Mouse (Mus musculus) subcutaneous adipose tissue, adult 2 months (tissue): Measurements from ENCODE around the gene Tcea2. TPM values are rescaled to one million over a fixed set of nuclear protein-coding genes. Genes with fewer than 3 reads are reported as not detected.

ENCODE experiments used
- polyA plus RNA-seq: library from polyadenylated mRNA; depleted of rRNA; stranded (reverse); fragments of >200 nt; gene quantifications from 2 replicates; pipeline ENCODE4 v1.2.3, GENCODE M21; 2012; ENCODE audit warnings: low replicate concordance; rRNA removed

Tcea2 gene
- 14.7 and 37.5 TPM in 2 replicates for polyA plus RNA-seq

GRCm38 (mm10) chr2:181679951-181680715 lies at the start of gene Tcea2:
Gene Tcea2 (plus strand): TSS chr2:181680310.

GRCm38 (mm10) chr2:181656734-181657133 lies 23.4 kb upstream of the Tcea2 start, which contains the start of gene Gm29797:
Gene Gm29797 (plus strand): TSS chr2:181657034.

DNA sequence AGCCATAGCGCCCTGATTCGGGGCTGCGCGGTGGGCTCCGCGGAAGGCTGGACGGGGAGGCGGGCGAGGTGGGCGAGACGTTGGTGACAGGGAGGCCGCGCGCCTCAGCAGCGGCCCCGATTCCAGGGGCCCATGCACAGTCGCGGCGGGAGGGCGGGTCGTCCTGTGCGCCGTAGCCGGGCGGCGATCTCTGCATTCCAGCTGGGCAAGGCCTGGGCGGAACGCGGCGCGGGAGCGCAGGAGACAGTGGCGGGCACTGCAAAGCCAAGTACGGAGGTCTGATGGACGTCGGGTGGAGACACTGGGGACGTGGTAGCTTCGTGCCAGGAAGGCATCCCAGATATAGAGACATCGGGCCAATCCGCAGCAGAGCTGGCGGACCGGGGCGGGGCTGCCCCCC lies 8.8 kb upstream of the Tcea2 start, which contains the start of gene Sox18:
Gene Sox18 (minus strand): TSS at position 315 of the 400 bp plus-strand sequence.

GRCm38 (mm10) chr2:181693339-181694280 lies 13.5 kb downstream of the Tcea2 start, which contains the start of gene Rgs19:
Gene Rgs19 (minus strand): TSS chr2:181693977.

DNA sequence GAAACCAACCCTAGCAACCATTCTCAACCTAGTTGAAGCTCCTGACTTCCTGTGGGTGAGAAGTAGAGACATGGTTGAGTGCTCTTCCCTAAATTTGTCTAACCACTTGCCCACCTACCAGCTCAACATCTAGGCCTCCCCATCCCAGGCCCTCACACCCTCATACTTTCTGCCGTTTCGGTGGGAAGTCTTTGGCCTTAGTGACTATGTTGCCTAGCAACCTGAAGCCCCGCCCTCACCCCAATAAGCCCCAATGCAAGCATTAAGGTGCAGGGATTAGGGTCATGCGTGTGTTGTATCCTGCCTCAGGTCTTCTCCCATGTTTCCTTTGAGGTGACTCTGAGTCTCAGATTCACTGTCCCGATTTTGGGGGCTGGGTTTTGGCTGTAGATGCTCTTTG lies 18.1 kb downstream of the Tcea2 start, which contains the start of gene Lkaaear1:
Gene Lkaaear1 (minus strand): TSS at position 202 of the 400 bp plus-strand sequence.

DNA sequence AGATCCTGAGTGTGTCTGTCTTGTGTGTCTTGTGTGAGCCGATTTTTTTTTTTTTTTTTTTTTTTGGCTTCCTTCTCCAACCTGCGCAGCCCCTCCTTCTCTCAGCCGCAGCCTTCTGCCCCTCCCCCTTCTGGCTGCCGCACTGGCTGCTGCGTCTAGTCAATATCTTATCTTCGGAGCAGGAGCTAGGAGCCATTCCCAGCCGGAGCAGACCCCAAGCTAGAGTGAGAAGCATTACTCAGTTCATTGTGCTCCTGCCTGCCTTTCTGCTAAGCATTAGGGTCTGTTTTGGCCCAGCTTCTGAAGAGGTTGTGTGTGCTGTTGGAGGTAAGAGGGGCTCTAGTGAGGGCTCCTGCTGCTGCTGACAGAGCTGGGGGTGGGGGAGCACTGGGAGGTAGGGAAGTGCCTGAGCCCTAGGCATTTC lies 34.8 kb downstream of the Tcea2 start, which contains the start of gene Oprl1:
Gene Oprl1 (plus strand): TSS at position 114 of the 424 bp plus-strand sequence.

Other genes with a start within 250 kb of the Tcea2 start
- gene Zbtb46, start 220.9 kb upstream of the Tcea2 start, polyA plus RNA-seq = 15.9 and 17.4 TPM in 2 replicates
- gene Abhd16b, start 187.1 kb upstream of the Tcea2 start, polyA plus RNA-seq = 0.09 TPM in 1 of 2 replicates, not detected in the other
- 66.8 and 68.3 TPM in 2 replicates for gene Tpd52l2, start 183.2 kb upstream of the Tcea2 start, polyA plus RNA-seq
- gene Dnajc5, start 159.8 kb upstream of the Tcea2 start, polyA plus RNA-seq = 84.6 and 85.6 TPM in 2 replicates
- 127 and 167 TPM in 2 replicates for gene Uckl1, start 95.4 kb upstream of the Tcea2 start, polyA plus RNA-seq
- 19.6 and 30.6 TPM in 2 replicates for gene Prpf6, start 88.4 kb upstream of the Tcea2 start, polyA plus RNA-seq
- 43.7 and 126 TPM in 2 replicates for gene Zfp512b, start 87.5 kb upstream of the Tcea2 start, polyA plus RNA-seq
- gene Samd10, start 81.1 kb upstream of the Tcea2 start, polyA plus RNA-seq = 5.7 and 18.6 TPM in 2 replicates
- gene Gm29797, start 23.3 kb upstream of the Tcea2 start, polyA plus RNA-seq = 0.18 TPM in 1 of 2 replicates, not detected in the other
- gene Sox18, start 8.7 kb upstream of the Tcea2 start, polyA plus RNA-seq = 119 and 168 TPM in 2 replicates
- gene Rgs19, start 13.7 kb downstream of the Tcea2 start, polyA plus RNA-seq = 110 and 123 TPM in 2 replicates
- gene Lkaaear1, start 18.1 kb downstream of the Tcea2 start, polyA plus RNA-seq = not detected in 2 replicates
- gene Oprl1, start 34.7 kb downstream of the Tcea2 start, polyA plus RNA-seq = 0.21 and 0.55 TPM in 2 replicates
- gene Myt1, start 83.0 kb downstream of the Tcea2 start, polyA plus RNA-seq = not detected in 2 replicates
- 27.4 and 35.0 TPM in 2 replicates for gene Pcmtd2, start 157.5 kb downstream of the Tcea2 start, polyA plus RNA-seq
- gene Polr3k, start 184.0 kb downstream of the Tcea2 start, polyA plus RNA-seq = 6.4 and 8.5 TPM in 2 replicates